Mouse (Mus musculus): Measurements from ENCODE around the gene Rin1.

DNA sequence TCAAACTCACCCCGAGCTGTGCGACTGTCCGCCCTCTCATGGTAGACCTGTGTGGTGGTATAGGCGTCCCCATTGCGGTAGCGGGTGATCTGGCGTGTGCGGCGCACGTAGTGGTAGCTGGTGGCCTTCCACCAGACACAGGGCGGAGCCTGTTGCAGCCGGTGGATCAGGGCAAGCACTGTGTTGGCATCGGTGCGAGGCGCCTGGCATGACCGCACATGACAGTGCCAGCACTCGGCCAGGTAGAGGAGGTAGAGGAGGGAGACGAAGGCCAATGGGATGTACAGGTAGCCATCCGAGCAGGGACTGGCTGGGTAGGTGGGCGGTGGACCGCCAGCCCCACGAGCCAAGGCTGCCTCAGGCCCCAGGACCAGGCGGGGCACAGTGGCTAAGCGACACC, 32.3 kb downstream of the Rin1 start:
- TF ChIP-seq TCF12 (IDR thresholded peaks at IDR 0.05; ENCODE audit: low read depth, low read length) (no peak), CTCF (conservative IDR thresholded peaks at IDR 0.05 in 1 of 2, IDR thresholded peaks at IDR 0.05 in 1 of 2; ENCODE audit: low read depth in 2 of 2, low read length in 2 of 2) (no peak), USF1 (IDR thresholded peaks at IDR 0.05; ENCODE audit: low read depth, low read length) (no peak), KAT2A (IDR thresholded peaks at IDR 0.05; ENCODE audit: insufficient replicate concordance, low read length) (no peak), HCFC1 (IDR thresholded peaks at IDR 0.05; ENCODE audit: low read depth, low read length) (no peak), MXI1 (IDR thresholded peaks at IDR 0.05; ENCODE audit: low read depth, low read length) (no peak), ZNF384 (IDR thresholded peaks at IDR 0.05; ENCODE audit: low read depth, low read length) (no peak), RCOR1 (conservative IDR thresholded peaks at IDR 0.05; ENCODE audit: low read depth, low read length) (no peak), POLR2A (IDR thresholded peaks at IDR 0.05; ENCODE audit: low read depth, low read length) (no peak), ZC3H11A (IDR thresholded peaks at IDR 0.05; ENCODE audit: low read depth, low read length) (no peak), BHLHE40 (IDR thresholded peaks at IDR 0.05; ENCODE audit: low read depth, low read length) (no peak), CHD2 (IDR thresholded peaks at IDR 0.05; ENCODE audit: low read length) (no peak), MAX (IDR thresholded peaks at IDR 0.05; ENCODE audit: low read length) (no peak), USF2 (conservative IDR thresholded peaks at IDR 0.05; ENCODE audit: low read depth, low read length) (no peak)

Measured in CH12.LX (cell line).